In genomic region chr15:83491891-83492290, GRCm38 (mm10) we compare ENCODE assay signal across 26 mouse cellular contexts. TPM values are rescaled to one million over a fixed set of nuclear protein-coding genes. Genes with fewer than 3 reads are reported as not detected.
DNase-seq lines count a peak whose midpoint lies in the region; ATAC-seq and TF ChIP-seq lines count a peak whose summit lies in the region.
"Had no signal": no experiment of that assay in that cellular context is flagged by ENCODE, and none has a peak within 500 bp of the region (broad histone marks: within the 10 kb centered on the region; RNA-seq: fewer than 3 reads in every experiment).

No protein-coding gene starts in this region.

- no peak overlapping the region for H3K9ac ChIP-seq in heart, embryonic 15.5 days
- H3K9ac ChIP-seq in lung, postnatal 0 days (replicated peaks; ENCODE audit: low read depth): no peak overlapping the region
- H3K9ac ChIP-seq: forebrain, postnatal 0 days; liver, embryonic 15.5 days had no signal

- no peak overlapping the region for H3K4me3 ChIP-seq in heart, embryonic 15.5 days
- no peak overlapping the region for H3K4me3 ChIP-seq in heart, embryonic 10.5 days
- no peak overlapping the region for H3K4me3 ChIP-seq in lung, postnatal 0 days (ENCODE audit: low read depth, low read length)
- H3K4me3 ChIP-seq in lung, adult 2 months (replicated peaks; ENCODE audit: extremely low read depth, low read depth, low read length): no peak overlapping the region
- H3K4me3 ChIP-seq: heart, adult 2 months; left cerebral cortex, adult 2 months; liver, embryonic 15.5 days; midbrain, embryonic 10.5 days had no signal

- TF ChIP-seq POLR2A in lung, adult 2 months (IDR thresholded peaks at IDR 0.05; ENCODE audit: borderline replicate concordance, extremely low read depth, low read depth, low read length): no peak

- 0 out of 2 replicates have a peak, but pooled peaks have one; percentile 32 for ATAC-seq in heart, embryonic 15.5 days (replicated peaks; ENCODE audit: insufficient number of reproducible peaks, insufficient read depth, low FRiP score, low read depth)
- peak; percentile 32; the same call in 1 of the 2 replicates for ATAC-seq in lung, postnatal 0 days
- ATAC-seq: forebrain, postnatal 0 days; midbrain, embryonic 16.5 days had no signal

- H3K27me3 ChIP-seq in heart, embryonic 15.5 days: no peaks in the 10 kb centered on the region
- no peaks in the 10 kb centered on the region for H3K27me3 ChIP-seq in heart, embryonic 10.5 days (ENCODE audit: insufficient read depth, poor library complexity, severe bottlenecking)
- H3K27me3 ChIP-seq in lung, postnatal 0 days (replicated peaks; ENCODE audit: insufficient read depth, low read length): no peaks in the 10 kb centered on the region
- H3K27me3 ChIP-seq: liver, embryonic 15.5 days had no signal

- no peak for TF ChIP-seq EP300 in lung, postnatal 0 days (IDR thresholded peaks at IDR 0.05)

- no peak for TF ChIP-seq CTCF in lung, postnatal 0 days (IDR thresholded peaks at IDR 0.05)
- TF ChIP-seq CTCF in lung, adult 2 months (IDR thresholded peaks at IDR 0.05; ENCODE audit: insufficient read depth, low read length): no peak

- H3K4me2 ChIP-seq in heart, embryonic 15.5 days: no peak overlapping the region
- no peak overlapping the region for H3K4me2 ChIP-seq in lung, postnatal 0 days (replicated peaks; ENCODE audit: low read depth, low read length)
- H3K4me2 ChIP-seq: liver, embryonic 15.5 days had no signal

- H3K27ac ChIP-seq in heart, embryonic 15.5 days: no peak overlapping the region
- H3K27ac ChIP-seq in heart, embryonic 10.5 days: no peak overlapping the region
- no peak overlapping the region for H3K27ac ChIP-seq in lung, postnatal 0 days (ENCODE audit: low read length)
- H3K27ac ChIP-seq: heart, adult 2 months; left cerebral cortex, adult 2 months; liver, embryonic 15.5 days; macrophage; midbrain, embryonic 10.5 days had no signal

- H3K4me1 ChIP-seq in heart, embryonic 15.5 days (replicated peaks): peaks cover 24% of the 10 kb centered on the region
- H3K4me1 ChIP-seq in heart, embryonic 10.5 days: peaks cover 25% of the 10 kb centered on the region
- no peaks in the 10 kb centered on the region for H3K4me1 ChIP-seq in lung, postnatal 0 days (ENCODE audit: insufficient read depth, low read depth, low read length)
- H3K4me1 ChIP-seq in lung, adult 2 months (ENCODE audit: control insufficient read depth, insufficient read depth, low read length): no peaks in the 10 kb centered on the region
- H3K4me1 ChIP-seq: midbrain, embryonic 10.5 days had no signal

- WGBS in heart, embryonic 15.5 days: 42% methylated on average over 5 of the region's 5 CpGs
- WGBS in heart, embryonic 10.5 days: 50% methylated on average over 5 of the region's 5 CpGs
- 63% methylated on average over 5 of the region's 5 CpGs for WGBS in lung, postnatal 0 days
- WGBS in lung, adult 2 months: 52% methylated on average over 5 of the region's 5 CpGs

- peak; percentile 41 for DNase-seq in gastrocnemius, adult 18-20 months (ENCODE audit: low spot score)
- DNase-seq in gastrocnemius, postnatal 25 days: no peak
- DNase-seq in heart, embryonic 10.5 days (ENCODE audit: low spot score): no peak
- DNase-seq in lung, postnatal 0 days (ENCODE audit: low spot score): no peak
- DNase-seq in lung, adult 2 months: no peak
- DNase-seq in lung, postnatal 25 days (ENCODE audit: low spot score): peak; percentile 35
- DNase-seq in urinary bladder, postnatal 10 days (ENCODE audit: low spot score): no peak
- DNase-seq: adrenal gland, adult 2 months; cerebellum, adult 11 months; cerebellum, adult 9-11 months; forebrain, postnatal 0 days; kidney, adult 18-20 months; layer of hippocampus, adult 9-11 months; liver; right cerebral cortex, adult 18-20 months; right cerebral cortex, postnatal 4 days; thymus, adult 18-20 months; thymus, postnatal 36 days had no signal

- no peaks in the 10 kb centered on the region for H3K9me3 ChIP-seq in heart, embryonic 15.5 days (replicated peaks)
- H3K9me3 ChIP-seq in heart, embryonic 10.5 days: no peaks in the 10 kb centered on the region
- no peaks in the 10 kb centered on the region for H3K9me3 ChIP-seq in lung, postnatal 0 days (ENCODE audit: low read length)
- H3K9me3 ChIP-seq: liver, embryonic 15.5 days; midbrain, embryonic 10.5 days had no signal

- peaks cover 7% of the 10 kb centered on the region; the same call in 1 of the 2 replicates for H3K36me3 ChIP-seq in heart, embryonic 15.5 days
- H3K36me3 ChIP-seq in heart, embryonic 10.5 days: peaks cover 42% of the 10 kb centered on the region
- 0 out of 2 replicates have a peak, but pooled peaks cover 4% of the 10 kb centered on the region for H3K36me3 ChIP-seq in lung, postnatal 0 days (ENCODE audit: insufficient read depth, low read length)
- H3K36me3 ChIP-seq: liver, embryonic 15.5 days had no signal

RNA-seq across cellular contexts. Expression of gene Ttll1, which starts 18.8 kb away (rescaled TPM):
- total RNA-seq in gastrocnemius, adult 18-20 months (2021): 1 to 10 TPM; 3.5 to 4.3 TPM
- total RNA-seq in gastrocnemius, postnatal 25 days (2021): 1 to 10 TPM; 2.2 to 6.3 TPM
- polyA plus RNA-seq in heart, embryonic 15.5 days (2015; fragmentation: Nextera tagmentation; extraction: Ambion mirVana): 22.9 and 23.4 TPM in 2 replicates
- 23.9 and 24.6 TPM in 2 replicates for polyA plus RNA-seq in heart, embryonic 10.5 days (2016; fragmentation: Nextera tagmentation; extraction: Ambion mirVana)
- 13.8 and 13.9 TPM in 2 replicates for polyA plus RNA-seq in lung, postnatal 0 days (2015; fragmentation: Nextera tagmentation; extraction: Ambion mirVana)
- polyA plus RNA-seq in lung, adult 2 months (2012; rRNA removed): 9.0 and 12.6 TPM in 2 replicates

RNA-seq across cellular contexts. Expression of gene Pacsin2, which starts 27.5 kb away (rescaled TPM):
- 10 to 100 TPM; 49.4 to 75.6 TPM for total RNA-seq in gastrocnemius, adult 18-20 months (2021)
- 10 to 100 TPM; 51.6 to 53.8 TPM for total RNA-seq in gastrocnemius, postnatal 25 days (2021)
- 59.3 and 75.3 TPM in 2 replicates for polyA plus RNA-seq in heart, embryonic 15.5 days (2015; fragmentation: Nextera tagmentation; extraction: Ambion mirVana)
- polyA plus RNA-seq in heart, embryonic 10.5 days (2016; fragmentation: Nextera tagmentation; extraction: Ambion mirVana): 81.9 and 82.4 TPM in 2 replicates
- polyA plus RNA-seq in lung, postnatal 0 days (2015; fragmentation: Nextera tagmentation; extraction: Ambion mirVana): 46.7 and 51.7 TPM in 2 replicates
- 61.4 and 85.2 TPM in 2 replicates for polyA plus RNA-seq in lung, adult 2 months (2012; rRNA removed)

RNA-seq across cellular contexts. Expression of gene Bik, which starts 34.8 kb away (rescaled TPM):
- total RNA-seq in gastrocnemius, adult 18-20 months (2021): 1 to 10 TPM in 1 of 2 experiments, under 1 TPM in 1; 0.91 to 1.4 TPM
- total RNA-seq in gastrocnemius, postnatal 25 days (2021): 1 to 10 TPM in 1 of 2 experiments, under 1 TPM in 1; 0.59 to 1.3 TPM
- 24.0 and 24.5 TPM in 2 replicates for polyA plus RNA-seq in heart, embryonic 15.5 days (2015; fragmentation: Nextera tagmentation; extraction: Ambion mirVana)
- 17.4 and 29.8 TPM in 2 replicates for polyA plus RNA-seq in heart, embryonic 10.5 days (2016; fragmentation: Nextera tagmentation; extraction: Ambion mirVana)
- 33.8 and 34.6 TPM in 2 replicates for polyA plus RNA-seq in lung, postnatal 0 days (2015; fragmentation: Nextera tagmentation; extraction: Ambion mirVana)
- polyA plus RNA-seq in lung, adult 2 months (2012; rRNA removed): 21.8 and 25.1 TPM in 2 replicates
- total RNA-seq: forebrain, postnatal 0 days; left cerebral cortex, postnatal 36 days had no signal
- polyA plus RNA-seq: macrophage had no signal

Comparison
In these comparisons a context has a peak if more than half of its experiments do, and no peak if none do; other contexts are left out.
1. DNase-seq: peak in gastrocnemius, adult 18-20 months (single experiment) and lung, postnatal 25 days (single experiment); none in gastrocnemius, postnatal 25 days (single experiment), heart, embryonic 10.5 days (single experiment), lung, postnatal 0 days (single experiment), lung, adult 2 months (single experiment) and urinary bladder, postnatal 10 days (single experiment).